Mouse (Mus musculus) myocyte (in vitro differentiated cells): Measurements from ENCODE around the gene Shq1.

ENCODE experiments used
- MYOG ChIP-seq, 3 experiments: IDR thresholded peaks; one replicate each; pipeline ENCODE4 v1.6.1; 2011; ENCODE audit warnings: control low read depth in 2 of 3, low read depth in 2 of 3, mild to moderate bottlenecking in 2 of 3; ENCODE audit not compliant: insufficient read length in 2 of 3, control insufficient read depth in 1 of 3, insufficient read depth in 1 of 3
- POLR2A ChIP-seq: IDR thresholded peaks from one replicate; pipeline ENCODE4 v1.6.1; 2011; ENCODE audit warnings: low read depth, mild to moderate bottlenecking, control low read depth, moderate library complexity; ENCODE audit not compliant: insufficient read length
- POLR2AphosphoS2 ChIP-seq: IDR thresholded peaks from one replicate; pipeline ENCODE4 v1.6.1; 2011; ENCODE audit warnings: low read depth, control low read depth; ENCODE audit not compliant: insufficient read length
- TCF12 ChIP-seq: IDR thresholded peaks from one replicate; pipeline ENCODE4 v1.6.1; 2011; ENCODE audit warnings: mild to moderate bottlenecking, control low read depth; ENCODE audit not compliant: poor library complexity, insufficient read depth, severe bottlenecking
- USF1 ChIP-seq: IDR thresholded peaks from one replicate; pipeline ENCODE4 v1.6.1; 2011; ENCODE audit warnings: low read depth, mild to moderate bottlenecking, control low read depth, moderate library complexity

GRCm38 (mm10) chr6:100520558-100521099 is 150.3 kb downstream of the Shq1 start:
- TF ChIP-seq MYOG (IDR thresholded peaks at IDR 0.05; ENCODE audit: control insufficient read depth in 1 of 3, insufficient read depth in 1 of 3, insufficient read length in 2 of 3, low read depth in 2 of 3) (no peak), POLR2A (no peak), TCF12 (no peak), USF1 (no peak), POLR2AphosphoS2 (no peak)
